Mouse (Mus musculus): Measurements from ENCODE around the gene Vmn2r19. TPM values are rescaled to one million over a fixed set of nuclear protein-coding genes. Genes with fewer than 3 reads are reported as not detected.

The Vmn2r19 gene
- polyA plus RNA-seq, 2 experiments = not detected

DNA sequence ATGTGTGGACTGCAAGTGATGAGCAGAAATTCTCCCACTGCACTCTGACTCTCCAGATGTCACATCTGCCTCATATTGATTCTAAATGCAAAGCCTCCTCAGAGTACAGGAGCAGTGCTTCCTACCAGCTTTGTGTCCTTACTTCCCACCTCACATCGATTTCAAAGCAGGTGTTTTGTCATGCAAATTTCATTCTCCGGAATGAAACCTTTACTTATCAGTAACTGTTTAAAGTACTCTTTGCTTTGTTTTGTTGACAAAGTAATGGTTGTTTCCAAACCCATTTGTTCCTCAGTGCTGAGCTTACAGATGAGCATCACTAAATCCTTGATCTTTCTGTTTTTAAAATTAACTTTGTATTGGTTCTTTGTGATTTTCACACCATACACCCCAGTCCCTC is 24.4 kb downstream of the Vmn2r19 start:
- WGBS (ENCODE audit: insufficient replicate concordance) = 40% methylated on average over 2 of the region's 2 CpGs
- TF ChIP-seq CTCF (IDR thresholded peaks at IDR 0.05; ENCODE audit: low read depth) = no peak
- TF ChIP-seq EP300 (IDR thresholded peaks at IDR 0.05; ENCODE audit: low read depth) = no peak
- Histone ChIP-seq H3K27me3 (ENCODE audit: control insufficient read depth, insufficient read depth, low read length) (no peaks in the 10 kb centered on the region), H3K4me1 (replicated peaks; ENCODE audit: control insufficient read depth in 2 of 2, insufficient read depth in 2 of 2, low read length in 1 of 2) (no peaks in the 10 kb centered on the region), H3K27ac (no peak overlapping the region), H3K9ac (replicated peaks) (no peak overlapping the region), H3K9me3 (ENCODE audit: control insufficient read depth, low read length) (no peaks in the 10 kb centered on the region), H3K4me2 (ENCODE audit: low read depth) (no peak overlapping the region), H3K36me3 (replicated peaks; ENCODE audit: control insufficient read depth, insufficient read depth, low read depth) (no peaks in the 10 kb centered on the region), H3K4me3 (ENCODE audit: insufficient read depth in 1 of 2, low read depth in 2 of 2, low read length in 2 of 2) (no peak overlapping the region)
- DNase-seq (ENCODE audit: low read depth in 3 of 3, low spot score in 3 of 3) = no peak
- ATAC-seq (ENCODE audit: insufficient read depth) = no peak

DNA sequence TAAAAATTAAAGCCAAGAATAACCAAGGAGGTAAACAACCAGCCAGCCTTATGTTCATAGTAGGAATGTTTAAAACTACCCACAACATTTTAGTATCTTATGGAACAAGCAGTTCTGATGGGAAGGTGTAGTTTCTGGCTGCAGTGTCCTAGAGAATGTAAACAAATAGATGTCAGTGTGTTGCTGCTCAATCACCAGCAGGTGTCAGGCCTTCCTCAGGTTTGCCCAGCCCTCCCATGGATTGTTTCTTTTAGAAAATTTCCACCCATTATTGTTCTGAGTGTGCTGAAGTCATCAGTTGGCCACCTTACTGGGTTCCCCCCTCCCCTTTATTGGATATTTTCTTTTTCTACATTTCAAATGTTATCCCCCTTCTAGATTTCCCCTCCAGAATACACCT is 32.0 kb downstream of the Vmn2r19 start:
- H3K9ac ChIP-seq (replicated peaks) = no peak overlapping the region
- ATAC-seq (ENCODE audit: insufficient read depth) = peak; percentile 52; the same call in 1 of the 2 replicates
- H3K36me3 ChIP-seq (replicated peaks; ENCODE audit: control insufficient read depth, insufficient read depth, low read depth) = no peaks in the 10 kb centered on the region
- H3K27ac ChIP-seq = no peak overlapping the region
- peak in 2 of 3 experiments; percentile 3 to 7 for DNase-seq (ENCODE audit: low read depth in 3 of 3, low spot score in 3 of 3)
- TF ChIP-seq EP300 (IDR thresholded peaks at IDR 0.05; ENCODE audit: low read depth) (no peak), CTCF (IDR thresholded peaks at IDR 0.05; ENCODE audit: low read depth) (peak; percentile 52)
- no peaks in the 10 kb centered on the region for H3K4me1 ChIP-seq (replicated peaks; ENCODE audit: control insufficient read depth in 2 of 2, insufficient read depth in 2 of 2, low read length in 1 of 2)
- no peak overlapping the region for H3K4me2 ChIP-seq (ENCODE audit: low read depth)
- H3K27me3 ChIP-seq (ENCODE audit: control insufficient read depth, insufficient read depth, low read length) = no peaks in the 10 kb centered on the region
- H3K4me3 ChIP-seq (ENCODE audit: insufficient read depth in 1 of 2, low read depth in 2 of 2, low read length in 2 of 2) = no peak overlapping the region
- H3K9me3 ChIP-seq (ENCODE audit: control insufficient read depth, low read length) = no peaks in the 10 kb centered on the region

DNA sequence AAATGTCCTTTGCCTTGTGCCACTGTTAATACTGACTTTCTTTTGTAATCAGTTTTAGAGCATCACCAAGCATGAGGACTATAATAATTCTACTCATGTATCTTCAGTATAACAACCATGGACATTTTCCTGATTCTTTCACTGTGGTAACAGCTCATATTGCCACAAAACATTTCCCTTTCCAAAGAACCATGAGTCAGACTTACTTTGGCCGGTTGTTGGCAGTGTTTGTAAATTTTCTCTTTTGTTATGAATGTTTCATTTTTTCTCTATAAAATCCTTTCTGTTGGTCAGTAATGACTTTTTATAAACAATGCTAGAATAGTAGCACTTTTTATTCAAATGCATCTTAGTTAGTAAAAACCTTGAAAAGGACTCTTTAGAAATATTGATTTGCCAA is 38.0 kb downstream of the Vmn2r19 start:
- H3K4me2 ChIP-seq (ENCODE audit: low read depth) = no peak overlapping the region
- no peak overlapping the region for H3K9ac ChIP-seq (replicated peaks)
- no peaks in the 10 kb centered on the region for H3K9me3 ChIP-seq (ENCODE audit: control insufficient read depth, low read length)
- no peak overlapping the region for H3K4me3 ChIP-seq (ENCODE audit: insufficient read depth in 1 of 2, low read depth in 2 of 2, low read length in 2 of 2)
- no peak for TF ChIP-seq EP300 (IDR thresholded peaks at IDR 0.05; ENCODE audit: low read depth)
- TF ChIP-seq CTCF (IDR thresholded peaks at IDR 0.05; ENCODE audit: low read depth) = no peak
- H3K27ac ChIP-seq = no peak overlapping the region
- ATAC-seq (ENCODE audit: insufficient read depth) (no peak), DNase-seq (ENCODE audit: low read depth in 3 of 3, low spot score in 3 of 3) (no peak)
- H3K36me3 ChIP-seq (replicated peaks; ENCODE audit: control insufficient read depth, insufficient read depth, low read depth) = no peaks in the 10 kb centered on the region
- H3K27me3 ChIP-seq (ENCODE audit: control insufficient read depth, insufficient read depth, low read length) = no peaks in the 10 kb centered on the region
- 59% methylated on average over 1 of the region's 1 CpGs for WGBS (ENCODE audit: insufficient replicate concordance)
- H3K4me1 ChIP-seq (replicated peaks; ENCODE audit: control insufficient read depth in 2 of 2, insufficient read depth in 2 of 2, low read length in 1 of 2) = no peaks in the 10 kb centered on the region

Other genes starting within 250 kb of the Vmn2r19 start
- 1.7 and 3.1 TPM in 2 replicates for gene Clec4a2, start 201.9 kb upstream of the Vmn2r19 start, polyA plus RNA-seq (2012; rRNA removed)
- 6.5 and 9.9 TPM in 2 replicates for gene Clec4a2, start 201.9 kb upstream of the Vmn2r19 start, polyA plus RNA-seq (2014; fragmentation: Nextera tagmentation; extraction: Ambion mirVana)
- gene Clec4b2, start 135.4 kb upstream of the Vmn2r19 start, polyA plus RNA-seq (2012; rRNA removed) = 0.04 and 0.08 TPM in 2 replicates
- gene Clec4b2, start 135.4 kb upstream of the Vmn2r19 start, polyA plus RNA-seq (2014; fragmentation: Nextera tagmentation; extraction: Ambion mirVana) = 0.11 TPM in 1 of 2 replicates, not detected in the other
- gene Clec4n, start 78.5 kb upstream of the Vmn2r19 start, polyA plus RNA-seq (2012; rRNA removed) = 4.2 and 6.0 TPM in 2 replicates
- gene Clec4n, start 78.5 kb upstream of the Vmn2r19 start, polyA plus RNA-seq (2014; fragmentation: Nextera tagmentation; extraction: Ambion mirVana) = 12.0 and 14.2 TPM in 2 replicates
- gene Clec4d, start 46.2 kb upstream of the Vmn2r19 start, polyA plus RNA-seq (2012; rRNA removed) = 0.37 and 0.59 TPM in 2 replicates
- 0.81 and 0.92 TPM in 2 replicates for gene Clec4d, start 46.2 kb upstream of the Vmn2r19 start, polyA plus RNA-seq (2014; fragmentation: Nextera tagmentation; extraction: Ambion mirVana)
- 0.39 and 0.52 TPM in 2 replicates for gene Clec4e, start 18.5 kb upstream of the Vmn2r19 start, polyA plus RNA-seq (2012; rRNA removed)
- 0.85 and 1.7 TPM in 2 replicates for gene Clec4e, start 18.5 kb upstream of the Vmn2r19 start, polyA plus RNA-seq (2014; fragmentation: Nextera tagmentation; extraction: Ambion mirVana)
- gene Vmn2r20, start 109.8 kb downstream of the Vmn2r19 start, polyA plus RNA-seq (2012; rRNA removed) = not detected in 2 replicates
- gene Vmn2r20, start 109.8 kb downstream of the Vmn2r19 start, polyA plus RNA-seq (2014; fragmentation: Nextera tagmentation; extraction: Ambion mirVana) = not detected in 2 replicates
- gene Vmn2r21, start 225.1 kb downstream of the Vmn2r19 start, polyA plus RNA-seq (2012; rRNA removed) = not detected in 2 replicates
- not detected in 2 replicates for gene Vmn2r21, start 225.1 kb downstream of the Vmn2r19 start, polyA plus RNA-seq (2014; fragmentation: Nextera tagmentation; extraction: Ambion mirVana)

All from liver, embryonic 14.5 days (tissue).